Mouse (Mus musculus) gastrocnemius, postnatal 4 days (tissue): Measurements from ENCODE around the gene Krtap22-2. TPM values are rescaled to one million over a fixed set of nuclear protein-coding genes. Genes with fewer than 3 reads are reported as not detected.
"Not testable (repeated sequence)": the region's sequence is repeated elsewhere in the genome, so short reads cannot be mapped to it uniquely, and the experiment has no call there.

Experiments
- DNase-seq, 2 experiments: peaks; one replicate each; pipeline ENCODE4 v3.0.0; 2021 to 2022; ENCODE audit warnings: low spot score in 2 of 2, mixed read lengths in 2 of 2
- long read RNA-seq, 2 experiments: library from polyadenylated mRNA; stranded (forward); transcript quantifications; one replicate each; pipeline ENCODE4 v2.0.0; 2021
- total RNA-seq, 2 experiments: library from RNA; stranded (reverse); gene quantifications; 2 replicates each; pipeline ENCODE4 v1.2.3; 2021

The Krtap22-2 gene
- not detected for total RNA-seq
- long read RNA-seq, experiment 1, partial matches to known transcripts, result 0 of 4 reads
- long read RNA-seq, experiment 1, other reads (novel, unspliced or antisense), result 0 of 4 reads
- long read RNA-seq, experiment 2, result 0 reads

- DNase-seq, result no peak
Observed at GRCm38 (mm10) chr16:89010659-89011058, at the start of gene Krtap22-2. Krtap22-2 (minus strand) TSS chr16:89010759.

DNA sequence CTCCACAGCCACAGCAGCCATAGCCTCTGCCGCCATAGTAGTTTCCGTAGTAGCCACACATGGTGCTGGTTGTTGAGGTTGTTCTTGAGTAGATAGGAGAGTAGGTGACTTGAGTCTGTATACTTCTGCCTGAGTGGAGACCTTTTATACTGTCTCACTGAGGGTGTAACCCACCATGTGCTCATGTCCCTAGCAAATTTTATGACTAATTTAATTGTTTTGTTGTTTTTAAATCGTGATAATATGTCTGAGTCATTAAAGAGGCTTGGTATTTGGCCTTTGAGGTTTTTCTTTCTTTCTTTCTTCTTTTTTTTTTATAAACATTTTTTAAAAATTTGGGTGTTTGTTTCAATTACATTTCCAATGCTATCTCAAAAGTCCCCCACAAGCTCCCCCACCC is 37.2 kb upstream of the Krtap22-2 start, which contains the start of gene Krtap6-5:
TSS of gene Krtap6-5 (minus strand) at position 101 of the 400 bp plus-strand sequence.
- DNase-seq, result no peak

- not testable (repeated sequence) for DNase-seq
Observed at GRCm38 (mm10) chr16:89041372-89041771, 30.8 kb upstream of the Krtap22-2 start, which contains the start of gene Gm10228. Gm10228 (minus strand) TSS chr16:89041472.

DNA sequence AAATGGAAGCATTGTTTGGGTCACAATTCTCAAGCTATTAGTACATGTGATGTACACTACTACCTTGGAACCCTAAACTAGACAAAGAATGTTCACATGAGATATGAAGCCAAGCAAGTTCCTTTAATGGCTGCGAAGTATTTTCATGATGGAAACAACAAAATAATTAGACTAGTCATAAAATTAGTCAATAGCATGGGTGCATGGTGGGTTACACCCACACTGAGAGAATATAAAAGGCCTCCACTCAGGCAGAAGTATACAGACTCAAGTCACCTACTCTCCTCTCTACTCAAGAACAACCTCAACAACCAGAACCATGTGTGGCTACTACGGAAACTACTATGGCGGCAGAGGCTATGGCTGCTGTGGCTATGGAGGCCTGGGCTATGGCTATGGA is 20.8 kb upstream of the Krtap22-2 start, which contains the start of gene Krtap6-1:
TSS of gene Krtap6-1 (plus strand) at position 301 of the 400 bp plus-strand sequence.
- DNase-seq, result not testable (repeated sequence)

DNA sequence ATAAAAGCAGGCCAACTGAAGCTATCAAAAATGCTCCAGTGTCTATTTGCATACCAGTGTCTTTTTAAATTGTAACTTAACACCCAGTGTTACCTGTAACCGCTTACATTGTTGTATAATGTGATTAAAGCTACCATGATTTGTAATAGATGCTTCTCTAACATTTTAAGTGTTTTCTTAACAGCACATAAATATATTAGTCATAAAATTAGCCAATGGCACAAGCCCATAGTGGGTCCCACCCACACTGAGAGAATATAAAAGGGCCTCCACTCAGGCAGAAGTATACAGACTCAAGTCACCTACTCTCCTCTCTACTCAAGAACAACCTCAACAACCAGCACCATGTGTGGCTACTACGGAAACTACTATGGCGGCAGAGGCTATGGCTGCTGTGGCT is 4.4 kb upstream of the Krtap22-2 start, which contains the start of gene Gm10229:
TSS of gene Gm10229 (plus strand) at position 301 of the 400 bp plus-strand sequence.
- DNase-seq, result not testable (repeated sequence)

GRCm38 (mm10) chr16:89013973-89014372 is 3.4 kb upstream of the Krtap22-2 start:
- DNase-seq, result no peak

DNA sequence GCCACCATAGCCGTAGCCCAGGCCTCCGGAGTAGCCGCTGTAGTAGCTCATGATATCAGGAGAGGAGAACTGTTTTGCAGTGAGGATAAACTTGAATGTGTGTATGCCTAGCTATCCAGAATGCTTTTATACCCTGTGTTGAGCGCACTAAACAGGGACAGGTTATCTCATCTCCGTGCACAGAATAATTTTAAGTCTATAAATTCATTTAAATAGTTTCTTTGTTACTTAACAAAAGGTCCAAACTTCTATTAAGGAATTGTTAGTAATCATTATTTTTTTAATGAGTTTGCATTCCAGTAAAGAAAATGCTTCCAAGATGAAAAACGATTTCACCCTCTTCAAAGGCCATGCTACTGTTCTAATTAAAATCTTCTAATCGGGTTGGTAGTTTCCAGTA is 47.8 kb downstream of the Krtap22-2 start, which contains the start of gene Krtap16-3:
TSS of gene Krtap16-3 (minus strand) at position 101 of the 400 bp plus-strand sequence.
- DNase-seq, result no peak

Other genes with a start within 250 kb of the Krtap22-2 start
- gene 2310057N15Rik, start 236.6 kb downstream of the Krtap22-2 start, total RNA-seq, result not detected
- not detected for gene Gm5965, start 232.9 kb downstream of the Krtap22-2 start, total RNA-seq
- gene Gm20741, start 198.5 kb downstream of the Krtap22-2 start, total RNA-seq, result not detected
- gene Krtap15, start 190.5 kb downstream of the Krtap22-2 start, total RNA-seq, result not detected
- gene Krtap14, start 184.6 kb downstream of the Krtap22-2 start, total RNA-seq, result not detected
- gene Krtap19-1, start 141.3 kb downstream of the Krtap22-2 start, total RNA-seq, result not detected
- not detected for gene Krtap19-2, start 136.5 kb downstream of the Krtap22-2 start, total RNA-seq
- gene Krtap19-3, start 132.7 kb downstream of the Krtap22-2 start, total RNA-seq, result not detected
- gene Krtap19-4, start 125.7 kb downstream of the Krtap22-2 start, total RNA-seq, result not detected
- gene Krtap19-5, start 114.3 kb downstream of the Krtap22-2 start, total RNA-seq, result not detected
- gene Krtap19-9b, start 78.5 kb downstream of the Krtap22-2 start, total RNA-seq, result not detected
- gene Krtap16-3, start 47.9 kb downstream of the Krtap22-2 start, total RNA-seq, result not detected
- gene Gm10229, start 4.5 kb upstream of the Krtap22-2 start, total RNA-seq, result not detected
- not detected for gene Krtap6-1, start 20.9 kb upstream of the Krtap22-2 start, total RNA-seq
- not detected for gene Gm10228, start 30.7 kb upstream of the Krtap22-2 start, total RNA-seq
- gene Krtap6-5, start 37.1 kb upstream of the Krtap22-2 start, total RNA-seq, result not detected
- gene 1110025L11Rik, start 53.2 kb upstream of the Krtap22-2 start, total RNA-seq, result not detected
- not detected for gene Krtap6-3, start 73.3 kb upstream of the Krtap22-2 start, total RNA-seq
- not detected for gene Gm6358, start 130.1 kb upstream of the Krtap22-2 start, total RNA-seq
- gene Gm10061, start 140.3 kb upstream of the Krtap22-2 start, total RNA-seq, result not detected
- not detected for gene Gm9789, start 147.2 kb upstream of the Krtap22-2 start, total RNA-seq
- not detected for gene Gm7735, start 158.7 kb upstream of the Krtap22-2 start, total RNA-seq
- gene 1110057P08Rik, start 164.0 kb upstream of the Krtap22-2 start, total RNA-seq, result not detected
- not detected for gene Krtap20-2, start 195.1 kb upstream of the Krtap22-2 start, total RNA-seq